Mouse (Mus musculus) B cell, adult 67 days (primary cell): Measurements from ENCODE around the gene Tcn2. TPM values are rescaled to one million over a fixed set of nuclear protein-coding genes. Genes with fewer than 3 reads are reported as not detected.

Source experiments
- total RNA-seq, 2 experiments: library from RNA; stranded (reverse); gene quantifications; 4 replicates each; pipeline ENCODE4 v1.2.4; 2023

The Tcn2 gene
- total RNA-seq: 10 to 100 TPM; 20.1 to 21.7 TPM

DNA sequence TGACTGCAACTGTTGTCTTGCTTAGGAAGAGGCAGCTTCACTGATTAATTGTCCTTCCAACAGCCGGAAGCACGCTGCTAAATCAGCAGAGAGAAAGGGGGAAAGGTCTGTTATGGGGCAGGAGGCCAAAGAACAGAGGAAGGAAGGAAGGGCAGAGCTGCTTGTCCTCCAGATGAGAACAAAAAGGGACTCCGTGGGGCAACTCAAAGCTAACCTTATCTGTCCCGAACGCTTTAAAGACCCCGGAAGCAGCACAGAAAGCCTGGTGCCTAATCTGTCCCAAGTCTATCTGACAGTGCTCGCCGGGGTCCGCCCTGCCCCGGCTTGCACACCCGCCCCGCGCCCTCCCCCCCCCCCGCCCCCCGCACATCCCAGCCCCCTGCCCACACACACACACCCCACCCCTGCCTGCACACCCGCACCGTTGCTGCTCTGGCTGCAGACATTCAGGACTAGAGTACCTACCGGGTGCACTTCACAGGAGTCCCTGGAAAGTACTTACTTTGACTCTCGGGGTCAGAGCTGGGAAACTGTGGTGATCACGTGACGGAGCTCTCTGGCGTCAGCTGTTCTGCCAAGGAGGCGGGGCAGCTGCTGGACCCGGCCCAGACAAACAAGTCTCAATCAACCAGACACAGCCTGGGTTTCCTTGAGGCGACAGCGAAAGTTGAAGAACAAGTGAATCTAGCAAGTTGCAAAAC lies at the start of gene Tcn2:
Gene Tcn2 (minus strand): TSS at position 649 of the 701 bp plus-strand sequence.

DNA sequence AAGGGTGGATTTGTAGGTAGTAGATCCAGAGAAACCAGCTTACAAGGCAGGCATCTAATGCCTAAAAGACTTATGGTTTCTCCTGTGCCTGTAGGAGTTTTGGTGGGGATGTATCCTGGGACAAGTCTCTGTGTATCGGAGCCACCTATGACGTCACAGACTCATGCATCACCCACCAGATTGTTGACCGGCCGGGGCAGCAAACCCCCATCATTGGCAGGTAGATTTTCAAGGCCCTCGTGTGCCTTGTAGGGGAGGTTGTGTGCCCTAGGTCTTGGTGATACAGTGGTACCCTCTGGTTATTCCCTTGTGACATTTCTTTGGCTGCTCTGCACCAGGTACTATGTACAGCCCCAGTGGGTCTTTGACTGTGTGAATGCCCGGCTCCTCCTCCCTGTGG lies 44.7 kb upstream of the Tcn2 start, which contains the start of gene 4930556J24Rik:
Gene 4930556J24Rik (minus strand): TSS at position 101 of the 400 bp plus-strand sequence.

DNA sequence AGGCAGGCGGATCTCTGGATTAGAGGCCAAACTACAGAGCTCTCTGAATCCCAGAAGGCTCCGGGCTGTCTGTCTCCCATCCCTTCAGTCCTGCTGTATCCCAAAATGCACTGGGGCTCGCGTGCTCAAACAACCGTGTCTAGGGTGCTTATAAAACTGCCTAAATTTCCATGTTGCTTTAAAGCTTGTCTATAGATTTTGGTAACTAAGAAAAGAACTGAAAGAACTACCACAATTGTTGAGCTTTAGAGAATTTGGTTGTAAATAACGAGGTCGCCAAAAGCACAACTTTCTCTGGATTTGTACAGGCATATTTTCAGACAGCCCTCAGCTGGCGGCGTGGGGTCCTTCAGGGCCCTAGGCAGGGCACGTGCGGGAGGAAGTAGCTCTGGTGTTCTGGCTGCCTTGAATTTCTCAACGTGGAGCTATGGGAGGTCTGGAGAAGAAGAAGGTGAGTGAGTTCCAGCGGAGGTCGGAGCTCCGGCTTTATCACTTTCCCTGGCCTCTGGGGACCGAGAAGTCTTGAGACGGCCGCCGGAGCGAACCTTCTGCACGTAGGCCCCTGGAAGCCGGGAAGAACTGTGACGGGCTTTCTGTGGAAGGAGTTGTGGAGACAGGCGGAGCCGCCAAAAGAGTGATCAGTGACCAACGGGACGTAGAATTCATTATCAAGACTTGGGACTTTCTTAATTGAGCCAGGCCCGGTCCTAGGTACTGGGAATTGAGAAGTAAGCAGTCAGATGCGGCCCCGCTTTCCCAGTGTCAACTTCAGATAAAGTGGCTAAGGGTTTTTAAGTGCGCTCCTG lies 31.9 kb upstream of the Tcn2 start, which contains the start of gene Pes1:
Gene Pes1 (plus strand): TSS at position 366 of the 806 bp plus-strand sequence.

DNA sequence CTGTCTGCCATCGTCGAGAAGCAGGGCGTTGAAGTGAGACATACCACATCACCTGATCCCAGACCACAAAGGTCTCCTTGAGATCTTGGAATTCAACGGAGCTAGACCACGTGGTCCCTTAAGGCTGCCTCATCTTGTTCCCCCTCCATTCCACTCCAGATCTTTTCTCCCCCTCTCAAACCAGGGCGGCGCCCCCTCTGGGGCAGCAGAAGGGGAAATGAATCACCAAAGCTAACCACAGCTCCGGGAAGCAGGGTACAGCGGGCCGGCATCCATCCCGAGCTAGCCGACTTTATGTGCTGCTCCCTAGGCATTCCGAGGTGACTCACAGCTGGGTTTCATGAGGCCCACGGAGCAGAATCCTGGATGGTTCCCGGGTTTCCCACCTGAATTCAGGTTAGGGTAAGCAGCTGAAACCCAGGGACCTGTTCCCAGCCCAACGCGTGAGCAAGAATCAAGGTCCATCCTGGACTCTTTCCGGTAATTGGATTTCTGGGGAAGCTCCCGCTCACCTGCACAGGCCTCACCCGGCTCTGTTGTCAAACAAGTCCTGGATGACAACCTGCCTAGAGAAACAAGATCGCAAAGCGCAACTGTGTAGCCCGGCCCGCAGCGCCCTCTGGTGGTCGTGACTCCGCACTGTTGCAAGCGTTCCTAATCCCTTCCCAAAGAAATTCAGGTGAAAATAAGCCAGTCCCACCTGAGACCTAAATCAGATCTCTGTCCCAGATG lies 17.7 kb downstream of the Tcn2 start, which contains the start of gene Slc35e4:
Gene Slc35e4 (minus strand): TSS at position 556 of the 732 bp plus-strand sequence.

DNA sequence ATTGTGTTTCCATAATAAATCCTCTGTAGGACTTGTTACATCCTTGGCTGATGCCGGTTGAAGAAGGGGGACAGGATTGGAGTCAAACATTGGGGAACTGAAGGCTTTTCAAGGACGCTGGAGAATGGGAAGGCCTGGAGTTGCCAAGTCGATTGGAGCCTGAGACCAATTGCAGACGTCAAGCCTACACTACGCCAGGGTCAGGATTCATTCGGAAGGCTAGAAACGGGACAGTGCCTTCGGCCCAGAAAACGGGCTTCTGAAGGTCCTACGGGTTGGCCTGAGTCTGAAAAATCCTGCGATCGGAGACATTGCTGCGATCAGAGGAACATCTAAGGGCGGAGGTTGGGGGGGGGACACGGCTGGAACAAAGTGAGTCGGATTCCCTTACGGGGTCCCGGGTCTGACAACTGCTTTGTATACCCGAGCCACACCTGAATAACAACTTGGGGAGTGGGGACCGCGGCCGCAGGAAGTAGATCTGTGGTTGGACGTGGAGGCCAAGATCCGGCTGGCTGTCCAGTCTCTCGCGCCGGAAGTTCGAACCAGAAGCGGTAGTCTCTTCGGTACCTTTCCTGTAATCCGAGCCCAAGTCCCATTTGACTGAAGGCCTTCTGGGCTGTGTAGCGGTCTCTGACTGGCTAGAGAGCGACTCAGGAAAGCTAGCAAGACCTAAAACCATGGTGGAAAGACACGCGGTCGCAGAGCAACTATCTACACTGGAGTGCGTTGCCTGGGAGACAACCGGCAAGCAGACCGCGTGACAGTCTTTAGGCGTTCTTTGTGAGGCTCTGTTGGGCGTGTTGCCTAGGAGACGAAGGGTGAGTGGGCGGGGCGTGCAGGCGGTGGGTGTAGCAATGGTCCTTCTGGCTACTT lies 37.3 kb downstream of the Tcn2 start, which contains the start of the genes 4921536K21Rik and Dusp18:
Gene 4921536K21Rik (minus strand): TSS at position 693 of the 876 bp plus-strand sequence.
Gene Dusp18 (plus strand): TSS at position 835 of the 876 bp plus-strand sequence.

Other genes with a start within 250 kb of the Tcn2 start
- not detected for gene Osbp2, start 68.3 kb downstream of the Tcn2 start, total RNA-seq
- 1 to 10 TPM in 1 of 2 experiments, under 1 TPM in 1; 0.46 to 1.2 TPM for gene 4921536K21Rik, start 37.1 kb downstream of the Tcn2 start, total RNA-seq
- gene Dusp18, start 36.9 kb downstream of the Tcn2 start, total RNA-seq: 10 to 100 TPM in 1 of 2 experiments, 1 to 10 TPM in 1; 6.8 to 11.7 TPM
- gene Slc35e4, start 17.5 kb downstream of the Tcn2 start, total RNA-seq: 1 to 10 TPM; 7.7 to 9.3 TPM
- gene Pes1, start 31.8 kb upstream of the Tcn2 start, total RNA-seq: 10 to 100 TPM; 81.9 to 90.6 TPM
- gene 4930556J24Rik, start 44.6 kb upstream of the Tcn2 start, total RNA-seq: not detected
- gene Gal3st1, start 51.5 kb upstream of the Tcn2 start, total RNA-seq: not detected
- not detected for gene Sec14l4, start 99.3 kb upstream of the Tcn2 start, total RNA-seq
- gene Sec14l3, start 132.7 kb upstream of the Tcn2 start, total RNA-seq: not detected
- gene Mtfp1, start 163.3 kb upstream of the Tcn2 start, total RNA-seq: 1 to 10 TPM; 1.9 to 4.8 TPM
- gene Sec14l2, start 191.3 kb upstream of the Tcn2 start, total RNA-seq: 1 to 10 TPM; 1.1 to 1.4 TPM
- gene Rnf215, start 203.0 kb upstream of the Tcn2 start, total RNA-seq: 10 to 100 TPM; 33.9 to 34.8 TPM
- 1 to 10 TPM; 5.9 to 10.0 TPM for gene Ccdc157, start 228.1 kb upstream of the Tcn2 start, total RNA-seq
- gene Sf3a1, start 228.2 kb upstream of the Tcn2 start, total RNA-seq: 10 to 100 TPM; 59.4 to 78.9 TPM